Mouse (Mus musculus) limb, embryonic 15.5 days (tissue): ENCODE measurements around the gene Tma16. TPM values are rescaled to one million over a fixed set of nuclear protein-coding genes. Genes with fewer than 3 reads are reported as not detected.

ENCODE experiments used
- ATAC-seq: fragments of 200-750 bp; cut with Nextera tagmentation; 2 replicates; pipeline ENCODE4 v1.8.0; 2017; ENCODE audit warnings: low read depth, moderate TSS enrichment; ENCODE audit not compliant: insufficient number of reproducible peaks, low FRiP score, low TSS enrichment
- H3K27ac ChIP-seq: fragments of 300-500 bp; sonication (generic); 2 replicates; pipeline ENCODE4 v1.5.1; 2015; ENCODE audit warnings: moderate library complexity, mild to moderate bottlenecking, inconsistent platforms
- H3K27me3 ChIP-seq: fragments of 300-500 bp; sonication (generic); 2 replicates; pipeline ENCODE4 v1.6.1; 2015; ENCODE audit warnings: inconsistent platforms
- H3K36me3 ChIP-seq: fragments of 300-500 bp; sonication (generic); 2 replicates; pipeline ENCODE4 v1.6.1; 2015; ENCODE audit warnings: inconsistent platforms
- H3K4me1 ChIP-seq: fragments of 300-500 bp; sonication (generic); 2 replicates; pipeline ENCODE4 v1.6.1; 2015; ENCODE audit warnings: inconsistent platforms
- H3K4me2 ChIP-seq: fragments of 300-500 bp; sonication (generic); 2 replicates; pipeline ENCODE4 v1.6.1; 2015; ENCODE audit warnings: mild to moderate bottlenecking, inconsistent platforms
- H3K4me3 ChIP-seq: fragments of 300-500 bp; sonication (generic); 2 replicates; pipeline ENCODE4 v1.5.1; 2015; ENCODE audit warnings: mild to moderate bottlenecking, inconsistent platforms
- H3K9ac ChIP-seq: fragments of 300-500 bp; sonication (generic); 2 replicates; pipeline ENCODE4 v1.6.1; 2015; ENCODE audit warnings: inconsistent platforms
- H3K9me3 ChIP-seq: fragments of 300-500 bp; sonication (generic); 2 replicates; pipeline ENCODE4 v1.6.1; 2016; ENCODE audit warnings: inconsistent platforms
- WGBS: fragments of 180-500 bp; shearing (Covaris S2); methylation state at CpG from one replicate; pipeline ENCODE4 v1.1.7; 2015; 5-methylcytosine and 5-hydroxymethylcytosine counted together
- polyA plus RNA-seq: library from polyadenylated mRNA; unstranded; fragments of >200 nt; fragmentation: Nextera tagmentation; extraction: Ambion mirVana; gene quantifications from 2 replicates; pipeline ENCODE4 v1.2.1, GENCODE M21; 2015

Tma16 gene
- polyA plus RNA-seq, 1 experiment from 2014 or later, result 11.3 TPM

DNA sequence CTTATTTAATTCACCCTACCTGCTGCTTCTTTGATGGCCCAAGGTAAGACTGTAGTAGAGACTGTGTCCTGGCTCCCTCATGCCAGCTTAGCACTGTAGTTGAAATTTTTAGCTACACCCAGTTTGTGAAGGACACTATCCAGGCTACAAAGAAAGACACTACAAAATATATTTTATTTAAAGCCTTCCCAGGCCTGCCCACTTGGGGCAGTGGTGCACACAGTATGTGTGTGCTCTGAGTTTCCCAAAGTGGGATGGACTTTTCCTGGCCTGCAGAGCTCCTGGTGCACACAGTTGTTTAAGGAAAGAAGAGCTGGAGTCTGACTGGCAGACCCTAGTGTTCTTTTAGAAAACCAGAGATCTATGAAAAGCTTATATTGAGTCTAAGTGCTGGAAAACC, 29.3 kb downstream of the Tma16 start:
- no peak overlapping the region for H3K4me2 ChIP-seq
- no peaks in the 10 kb centered on the region for H3K4me1 ChIP-seq
- no peak overlapping the region for H3K27ac ChIP-seq
- no peak overlapping the region for H3K9ac ChIP-seq
- no peaks in the 10 kb centered on the region for H3K27me3 ChIP-seq
- H3K9me3 ChIP-seq, result no peaks in the 10 kb centered on the region
- H3K4me3 ChIP-seq, result no peak overlapping the region
- no peaks in the 10 kb centered on the region for H3K36me3 ChIP-seq
- no peak for ATAC-seq

DNA sequence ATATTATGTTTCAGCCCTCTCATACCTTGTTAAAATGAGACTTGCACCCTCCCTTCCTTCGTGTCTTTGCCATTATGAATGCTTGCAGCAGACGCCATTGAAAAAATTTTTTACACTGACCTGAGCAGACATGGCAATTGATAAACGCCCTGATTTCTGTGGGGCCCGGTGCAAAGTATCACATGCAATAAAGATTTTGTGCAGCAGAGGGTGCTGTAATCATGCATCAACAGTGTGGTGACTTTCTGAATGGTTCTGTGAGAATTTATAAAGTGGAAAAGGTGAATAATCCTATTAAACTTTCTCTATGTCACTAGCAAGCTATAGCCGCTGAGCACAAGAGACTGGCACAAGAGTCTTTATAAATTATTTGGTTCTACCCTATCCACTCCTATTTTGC, 35.6 kb downstream of the Tma16 start:
- no peaks in the 10 kb centered on the region for H3K4me1 ChIP-seq
- no peak overlapping the region for H3K9ac ChIP-seq
- H3K9me3 ChIP-seq, result no peaks in the 10 kb centered on the region
- ATAC-seq, result no peak
- H3K4me3 ChIP-seq, result no peak overlapping the region
- H3K36me3 ChIP-seq, result no peaks in the 10 kb centered on the region
- WGBS, result 24% methylated on average over 5 of the region's 5 CpGs
- no peaks in the 10 kb centered on the region for H3K27me3 ChIP-seq
- no peak overlapping the region for H3K4me2 ChIP-seq
- no peak overlapping the region for H3K27ac ChIP-seq

DNA sequence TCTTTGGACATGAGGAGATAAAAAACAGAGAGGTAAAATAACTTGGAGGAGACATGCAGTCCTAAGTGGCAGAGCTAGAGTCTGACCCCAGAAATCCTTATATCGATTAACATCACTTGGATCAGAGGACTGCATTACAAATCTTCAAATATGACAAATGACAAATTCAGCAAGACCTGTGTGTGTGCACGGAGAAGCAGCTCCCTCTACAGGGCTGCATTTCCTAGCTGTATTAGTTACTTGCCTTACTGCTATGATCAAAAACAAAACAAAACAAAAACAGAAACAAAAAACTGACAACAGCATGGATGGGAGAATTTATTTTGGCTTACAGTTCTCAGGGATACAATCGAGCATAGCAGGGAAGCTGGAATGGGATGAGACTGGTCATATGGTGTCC, 41.0 kb downstream of the Tma16 start:
- 70% methylated on average over 3 of the region's 3 CpGs for WGBS

DNA sequence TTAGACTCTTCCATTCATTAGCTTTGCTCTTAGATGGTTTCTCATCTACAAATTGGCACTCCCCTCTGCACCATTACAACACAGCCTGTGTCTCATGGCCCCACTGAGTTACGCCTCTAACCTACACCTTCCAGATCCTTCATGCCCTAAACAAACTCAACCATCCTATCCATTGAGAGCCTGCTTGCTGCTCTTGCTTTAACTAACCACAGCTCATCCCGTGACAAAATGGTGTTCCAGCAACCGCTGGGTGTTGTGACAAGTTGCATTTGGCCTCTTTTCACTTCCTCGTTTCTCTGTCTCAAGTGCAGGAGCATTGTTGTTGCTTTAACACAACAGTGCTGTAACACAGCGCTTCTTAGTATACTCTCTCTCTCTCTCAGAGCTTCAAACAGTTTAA, 42.2 kb downstream of the Tma16 start:
- no peak overlapping the region for H3K4me2 ChIP-seq
- no peak for ATAC-seq
- no peak overlapping the region for H3K27ac ChIP-seq
- no peaks in the 10 kb centered on the region for H3K36me3 ChIP-seq
- WGBS, result 76% methylated on average over 5 of the region's 5 CpGs
- H3K4me1 ChIP-seq, result no peaks in the 10 kb centered on the region
- H3K4me3 ChIP-seq, result no peak overlapping the region
- H3K27me3 ChIP-seq, result no peaks in the 10 kb centered on the region
- H3K9ac ChIP-seq, result no peak overlapping the region
- H3K9me3 ChIP-seq, result no peaks in the 10 kb centered on the region

More for the DNA sequence above, 41.0 kb downstream of the Tma16 start:
- H3K27ac ChIP-seq, result no peak overlapping the region
- ATAC-seq, result no peak
- H3K9me3 ChIP-seq, result no peaks in the 10 kb centered on the region
- no peaks in the 10 kb centered on the region for H3K27me3 ChIP-seq
- H3K9ac ChIP-seq, result no peak overlapping the region
- no peak overlapping the region for H3K4me2 ChIP-seq
- H3K36me3 ChIP-seq, result no peaks in the 10 kb centered on the region
- H3K4me3 ChIP-seq, result no peak overlapping the region
- no peaks in the 10 kb centered on the region for H3K4me1 ChIP-seq

DNA sequence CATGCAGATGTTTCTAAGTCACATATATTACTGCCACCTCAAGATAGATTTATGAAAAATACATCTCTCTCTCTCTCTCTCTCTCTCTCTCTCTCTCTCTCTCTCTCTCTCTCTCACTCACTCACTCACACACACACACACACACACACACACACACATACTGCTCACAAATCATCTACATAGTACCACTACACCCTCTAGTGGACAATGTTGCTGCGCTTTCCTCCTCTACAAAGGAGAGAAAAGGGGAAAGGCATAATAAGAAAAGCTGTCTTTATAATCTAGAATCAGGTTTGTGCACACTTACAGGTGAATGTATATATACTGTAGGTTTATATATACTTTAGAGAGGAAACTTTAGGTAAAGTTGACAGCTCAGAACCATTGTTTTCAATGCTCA, 43.6 kb downstream of the Tma16 start:
- Histone ChIP-seq H3K4me1 (no peaks in the 10 kb centered on the region), H3K9me3 (no peaks in the 10 kb centered on the region), H3K9ac (no peak overlapping the region), H3K36me3 (no peaks in the 10 kb centered on the region), H3K27me3 (no peaks in the 10 kb centered on the region), H3K4me3 (no peak overlapping the region), H3K4me2 (no peak overlapping the region), H3K27ac (no peak overlapping the region)
- ATAC-seq, result no peak
- WGBS, result 28% methylated on average over 1 of the region's 1 CpGs

DNA sequence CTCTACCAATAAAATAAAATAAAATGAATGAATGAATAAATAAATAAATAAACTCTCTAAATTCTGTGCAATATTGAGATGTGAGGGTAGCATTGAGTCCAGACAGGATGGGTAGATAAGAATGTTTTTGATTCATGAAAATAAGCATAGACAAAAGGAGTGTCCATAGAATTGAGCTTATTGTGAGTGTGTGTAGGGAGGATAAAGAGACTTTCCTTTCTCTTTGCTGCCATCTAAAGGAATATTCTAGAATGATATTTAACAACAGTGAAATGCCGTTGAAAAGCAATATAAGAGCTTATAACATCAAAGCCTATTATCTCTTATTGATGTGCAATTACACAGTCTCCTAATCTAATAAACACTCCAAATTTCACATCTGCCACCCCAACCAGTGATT, 45.2 kb downstream of the Tma16 start:
- H3K9me3 ChIP-seq, result no peaks in the 10 kb centered on the region
- ATAC-seq, result no peak
- WGBS, result 9% methylated on average over 1 of the region's 1 CpGs

DNA sequence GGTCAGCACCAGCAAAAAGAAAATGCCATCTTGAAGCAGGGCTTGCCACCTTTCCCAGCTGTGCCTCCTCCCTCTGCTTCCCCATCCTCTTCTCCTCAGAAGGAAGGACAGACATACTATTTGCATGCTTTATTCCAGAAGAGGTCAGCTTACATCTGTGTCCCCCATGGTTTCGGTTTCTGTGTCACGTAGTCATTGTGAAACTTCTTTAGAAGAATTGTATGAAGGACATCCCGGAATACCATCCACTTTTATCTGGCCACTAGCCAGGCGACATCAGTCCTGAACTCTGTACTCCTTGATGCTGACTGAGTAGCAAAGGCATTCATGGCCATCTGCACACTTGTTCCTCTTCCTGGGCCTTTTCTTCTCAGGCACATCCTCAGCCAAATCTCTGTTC, 47.9 kb downstream of the Tma16 start:
- H3K4me3 ChIP-seq, result no peak overlapping the region
- H3K4me1 ChIP-seq, result no peaks in the 10 kb centered on the region
- H3K9me3 ChIP-seq, result no peaks in the 10 kb centered on the region
- no peaks in the 10 kb centered on the region for H3K36me3 ChIP-seq
- H3K27me3 ChIP-seq, result no peaks in the 10 kb centered on the region
- no peak overlapping the region for H3K4me2 ChIP-seq
- 83% methylated on average over 4 of the region's 4 CpGs for WGBS
- no peak overlapping the region for H3K27ac ChIP-seq
- no peak for ATAC-seq
- H3K9ac ChIP-seq, result no peak overlapping the region

More for the DNA sequence above, 45.2 kb downstream of the Tma16 start:
- Histone ChIP-seq H3K27ac (no peak overlapping the region), H3K4me2 (no peak overlapping the region), H3K36me3 (no peaks in the 10 kb centered on the region), H3K27me3 (no peaks in the 10 kb centered on the region), H3K4me1 (no peaks in the 10 kb centered on the region), H3K9ac (no peak overlapping the region), H3K4me3 (no peak overlapping the region)

DNA sequence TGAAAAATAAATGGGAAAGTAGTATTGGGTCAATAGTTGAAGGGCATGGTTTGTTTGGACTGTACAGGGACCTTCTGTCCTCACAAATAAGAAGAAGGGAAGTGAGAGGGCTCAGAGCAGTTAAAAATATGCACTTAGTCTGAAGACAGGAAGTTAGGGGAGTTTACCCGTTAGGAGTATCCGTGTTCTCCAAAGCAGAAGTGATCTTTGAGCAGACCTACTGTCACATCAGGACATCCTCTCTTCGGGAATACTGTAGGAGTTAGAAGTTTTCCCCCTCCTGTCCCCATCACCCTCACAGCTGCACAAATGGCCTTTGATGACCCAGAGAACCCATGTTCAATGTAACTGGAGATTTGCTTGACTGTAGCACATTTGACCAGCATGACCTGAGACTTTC, 48.4 kb downstream of the Tma16 start:
- ATAC-seq, result no peak
- 60% methylated on average over 3 of the region's 3 CpGs for WGBS
- H3K36me3 ChIP-seq, result no peaks in the 10 kb centered on the region

DNA sequence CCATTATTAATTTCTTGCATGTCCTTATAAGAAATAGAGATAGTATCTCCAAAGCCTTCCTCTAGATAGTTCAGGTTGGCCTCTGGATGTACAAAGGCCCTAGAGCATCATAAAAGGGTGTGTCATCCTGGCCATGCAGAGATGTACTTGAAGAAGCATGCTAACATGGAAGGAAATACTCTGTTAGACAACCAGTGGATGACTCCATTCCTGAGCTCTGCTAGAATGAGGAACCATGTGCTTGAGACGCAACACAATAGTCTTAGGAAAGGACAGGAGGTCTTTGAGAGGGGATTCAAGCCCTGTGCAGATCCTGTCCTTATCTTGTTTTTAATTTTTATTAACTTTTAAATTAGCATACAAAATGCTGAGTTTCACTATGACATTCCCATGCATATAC, 49.5 kb downstream of the Tma16 start:
- Histone ChIP-seq H3K27me3 (no peaks in the 10 kb centered on the region), H3K36me3 (no peaks in the 10 kb centered on the region), H3K9ac (no peak overlapping the region), H3K4me2 (no peak overlapping the region), H3K4me3 (no peak overlapping the region), H3K27ac (no peak overlapping the region), H3K9me3 (no peaks in the 10 kb centered on the region), H3K4me1 (no peaks in the 10 kb centered on the region)
- no peak for ATAC-seq
- 88% methylated on average over 1 of the region's 1 CpGs for WGBS

More for the DNA sequence above, 48.4 kb downstream of the Tma16 start:
- H3K9me3 ChIP-seq, result no peaks in the 10 kb centered on the region
- H3K4me1 ChIP-seq, result no peaks in the 10 kb centered on the region
- no peaks in the 10 kb centered on the region for H3K27me3 ChIP-seq
- no peak overlapping the region for H3K27ac ChIP-seq
- H3K9ac ChIP-seq, result no peak overlapping the region
- H3K4me3 ChIP-seq, result no peak overlapping the region
- no peak overlapping the region for H3K4me2 ChIP-seq

DNA sequence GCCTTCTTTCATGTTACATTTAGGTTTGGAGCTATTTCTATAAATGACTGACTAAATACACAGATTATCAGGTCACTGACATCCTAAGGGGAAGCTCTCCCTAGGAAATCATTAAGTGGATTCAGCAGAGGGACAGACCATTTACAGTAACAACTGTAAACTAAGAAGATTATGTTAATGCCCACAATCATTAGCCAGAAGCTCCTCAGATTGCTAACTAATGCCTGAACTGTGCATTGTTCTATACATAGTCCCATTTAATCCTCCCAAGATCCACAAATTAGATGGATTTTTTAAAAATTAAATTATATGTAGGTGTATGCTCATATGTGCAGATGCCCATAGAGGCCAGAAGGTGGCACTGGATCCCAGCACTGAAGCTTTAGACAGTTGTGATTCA, 52.8 kb downstream of the Tma16 start:
- no peaks in the 10 kb centered on the region for H3K4me1 ChIP-seq
- no peak overlapping the region for H3K4me3 ChIP-seq
- no peaks in the 10 kb centered on the region for H3K27me3 ChIP-seq
- H3K9ac ChIP-seq, result no peak overlapping the region
- H3K9me3 ChIP-seq, result no peaks in the 10 kb centered on the region
- H3K36me3 ChIP-seq, result no peaks in the 10 kb centered on the region
- ATAC-seq, result no peak
- H3K4me2 ChIP-seq, result no peak overlapping the region
- no peak overlapping the region for H3K27ac ChIP-seq

DNA sequence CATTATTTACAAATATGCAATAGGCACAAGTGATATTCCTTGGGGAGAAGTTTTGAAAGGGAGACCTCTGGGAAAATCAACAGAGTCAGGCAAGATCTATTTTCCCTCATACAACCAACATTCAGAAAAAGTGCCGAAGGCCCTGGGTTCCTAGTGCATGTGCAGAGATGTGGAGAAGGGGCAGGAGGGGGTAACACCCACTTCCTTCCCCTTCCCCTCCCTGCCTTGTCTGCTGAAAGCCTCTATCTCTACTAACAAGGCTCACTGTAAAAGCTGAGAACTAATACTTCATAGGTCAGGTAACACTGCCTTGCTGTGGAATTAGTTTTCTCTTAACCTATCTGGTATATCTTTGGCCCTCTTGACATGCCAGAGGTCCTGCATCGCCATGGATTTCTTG, 55.7 kb downstream of the Tma16 start:
- no peak overlapping the region for H3K4me2 ChIP-seq
- no peak overlapping the region for H3K9ac ChIP-seq
- H3K4me3 ChIP-seq, result no peak overlapping the region
- no peak overlapping the region for H3K27ac ChIP-seq
- no peaks in the 10 kb centered on the region for H3K9me3 ChIP-seq
- H3K36me3 ChIP-seq, result no peaks in the 10 kb centered on the region
- no peaks in the 10 kb centered on the region for H3K27me3 ChIP-seq
- no peaks in the 10 kb centered on the region for H3K4me1 ChIP-seq
- 60% methylated on average over 2 of the region's 2 CpGs for WGBS
- ATAC-seq, result no peak
